Mouse (Mus musculus) intestine, embryonic 14.5 days (tissue): ENCODE measurements around the gene Hoxd10. TPM values are rescaled to one million over a fixed set of nuclear protein-coding genes. Genes with fewer than 3 reads are reported as not detected.

Experiments used
- ATAC-seq: fragments of 200-750 bp; cut with Nextera tagmentation; replicated peaks from 2 replicates; pipeline ENCODE4 v1.8.0; 2017; ENCODE audit warnings: low read depth, moderate number of reproducible peaks, moderate TSS enrichment, moderate library complexity; ENCODE audit not compliant: low FRiP score, low TSS enrichment
- DNase-seq: peaks from one replicate; pipeline ENCODE4 v3.0.0-alpha.2; 2018; ENCODE audit warnings: low spot score
- H3K27ac ChIP-seq: fragments of 300-500 bp; sonication (generic); 2 replicates; pipeline ENCODE4 v1.5.1; 2014; ENCODE audit warnings: low read depth, mild to moderate bottlenecking, control low read depth
- H3K27me3 ChIP-seq: fragments of 300-500 bp; sonication (generic); replicated peaks from 2 replicates; pipeline ENCODE4 v1.6.1; 2014; ENCODE audit warnings: low read length, control low read depth; ENCODE audit not compliant: control insufficient read depth, insufficient read depth
- H3K36me3 ChIP-seq: fragments of 300-500 bp; sonication (generic); 2 replicates; pipeline ENCODE4 v1.6.1; 2014; ENCODE audit warnings: low read length, control low read depth; ENCODE audit not compliant: control insufficient read depth, insufficient read depth
- H3K4me1 ChIP-seq: fragments of 300-500 bp; sonication (generic); replicated peaks from 2 replicates; pipeline ENCODE4 v1.6.1; 2014; ENCODE audit warnings: low read length, control low read depth, mixed read lengths; ENCODE audit not compliant: control insufficient read depth, insufficient read depth
- H3K4me2 ChIP-seq: fragments of 300-500 bp; sonication (generic); 2 replicates; pipeline ENCODE4 v1.6.1; 2014; ENCODE audit warnings: low read length
- H3K4me3 ChIP-seq: fragments of 300-500 bp; sonication (generic); 2 replicates; pipeline ENCODE4 v1.5.1; 2014; ENCODE audit warnings: low read depth, low read length, control low read depth, mixed read lengths
- H3K9ac ChIP-seq: fragments of 300-500 bp; sonication (generic); 2 replicates; pipeline ENCODE4 v1.6.1; 2014; ENCODE audit warnings: mild to moderate bottlenecking, low read length
- H3K9me3 ChIP-seq: fragments of 300-500 bp; sonication (generic); 2 replicates; pipeline ENCODE4 v1.6.1; 2016; ENCODE audit warnings: low read length, control low read depth; ENCODE audit not compliant: control insufficient read depth
- WGBS: fragments of 180-500 bp; shearing (Covaris S2); extraction: QIAGEN DNeasy Blood & Tissue Kit; methylation state at CpG from one replicate; pipeline ENCODE4 v1.1.7; 2014; 5-methylcytosine and 5-hydroxymethylcytosine counted together
- polyA plus RNA-seq: library from polyadenylated mRNA; unstranded; fragments of >200 nt; fragmentation: Nextera tagmentation; extraction: Ambion mirVana; gene quantifications from 2 replicates; pipeline ENCODE4 v1.2.1, GENCODE M21; 2014

The Hoxd10 gene
- polyA plus RNA-seq, 1 experiment from 2014 or later, result 7.8 TPM

DNA sequence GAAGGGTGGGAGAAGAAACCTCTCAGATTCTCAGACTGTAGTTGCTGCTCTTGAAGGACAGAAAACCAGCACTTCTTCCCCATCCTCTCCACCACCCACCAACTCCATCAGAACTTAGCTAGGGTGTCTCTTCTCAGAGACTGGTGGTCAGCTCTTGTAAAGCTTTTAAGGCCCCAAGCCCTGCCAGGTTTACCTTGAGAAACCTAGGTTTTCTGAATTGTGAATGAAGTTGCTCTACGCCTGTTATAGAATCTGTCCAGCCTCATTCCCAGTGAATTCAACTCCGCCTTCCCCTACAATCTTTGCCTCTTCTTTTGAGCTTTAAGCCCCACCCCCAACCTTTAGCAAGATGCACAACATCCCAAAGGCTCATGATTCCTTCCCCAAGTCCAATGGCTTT lies 14.6 kb upstream of the Hoxd10 start:
- Histone ChIP-seq H3K36me3 (no peaks in the 10 kb centered on the region), H3K9ac (no peak overlapping the region), H3K9me3 (no peaks in the 10 kb centered on the region), H3K27me3 (peaks cover 100% of the 10 kb centered on the region), H3K4me3 (no peak overlapping the region), H3K4me1 (no peaks in the 10 kb centered on the region; the same call in 1 of the 2 replicates), H3K4me2 (no peak overlapping the region), H3K27ac (no peak overlapping the region)
- DNase-seq, result peak; percentile 61
- WGBS, result 21% methylated on average over 2 of the region's 2 CpGs
- no peak for ATAC-seq

DNA sequence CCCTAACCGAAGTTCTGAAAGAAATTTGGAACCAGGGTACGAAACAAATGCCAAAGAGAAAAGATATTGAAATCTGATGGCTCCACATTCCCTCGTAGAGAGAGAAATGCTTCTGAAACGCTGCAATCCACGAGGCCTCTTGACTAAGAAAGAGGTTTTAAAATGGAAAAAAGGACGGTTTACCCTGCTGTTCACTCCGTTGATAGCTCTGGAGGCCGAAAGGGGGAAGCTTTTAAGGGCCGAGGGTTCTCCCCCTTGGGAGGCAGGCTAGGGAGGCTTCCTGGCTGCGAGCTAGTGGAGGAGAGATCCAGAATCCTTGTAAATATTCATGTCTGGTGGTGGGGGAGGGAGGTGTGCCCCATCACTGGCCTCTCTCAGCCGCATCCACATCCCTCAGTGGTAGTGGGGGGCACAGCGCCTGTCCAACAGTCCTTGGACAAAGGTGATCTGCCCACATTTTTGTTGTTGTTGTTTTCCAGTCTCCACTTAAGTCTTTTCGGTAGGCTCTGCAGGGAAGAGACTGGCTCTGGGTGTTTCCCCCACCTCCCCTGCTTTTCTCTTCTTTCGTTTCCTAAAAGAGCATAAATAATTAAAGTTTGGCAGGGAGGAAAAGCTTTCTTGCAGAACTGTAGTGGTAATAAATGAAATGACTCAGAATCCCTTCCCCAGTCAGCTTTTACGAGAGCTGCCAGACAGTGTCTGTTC lies 12.7 kb upstream of the Hoxd10 start, which contains the start of gene Hoxd11:
TSS of gene Hoxd11 (plus strand) at position 667 of the 705 bp plus-strand sequence.
- H3K4me1 ChIP-seq, result no peaks in the 10 kb centered on the region; the same call in 1 of the 2 replicates
- H3K4me3 ChIP-seq, result peak within 1 kb of the TSS; percentile 27
- H3K27me3 ChIP-seq, result peaks cover 100% of the 10 kb centered on the region

DNA sequence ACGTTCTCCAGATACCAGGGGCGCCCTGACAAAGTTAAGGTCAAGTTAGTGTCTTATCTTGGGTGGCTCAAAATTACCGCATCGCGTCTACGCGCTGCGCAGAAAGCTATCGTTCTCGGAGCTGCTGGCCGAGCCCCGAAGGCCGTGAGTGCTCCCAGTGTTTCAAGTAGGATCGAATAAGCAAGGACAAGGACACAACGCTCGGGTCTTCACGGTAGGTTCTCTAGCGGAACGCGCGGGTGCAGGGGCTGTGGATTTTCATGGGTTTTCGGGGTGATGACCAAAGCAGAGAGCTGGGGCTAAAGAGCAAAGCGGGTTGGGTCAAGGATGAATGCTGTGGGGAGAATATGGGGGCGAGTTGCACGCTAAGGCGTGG lies 12.1 kb upstream of the Hoxd10 start:
- H3K27ac ChIP-seq, result peak overlapping the region; percentile 19; the same call in 1 of the 2 replicates
- WGBS, result 1% methylated on average over 26 of the region's 26 CpGs
- H3K9ac ChIP-seq, result no peak overlapping the region
- peak overlapping the region; percentile 27 for H3K4me3 ChIP-seq
- peaks cover 100% of the 10 kb centered on the region for H3K27me3 ChIP-seq
- H3K4me2 ChIP-seq, result peak overlapping the region; percentile 18; the same call in 1 of the 2 replicates
- ATAC-seq (no peak), DNase-seq (peak; percentile 75)
- H3K9me3 ChIP-seq, result no peaks in the 10 kb centered on the region
- no peaks in the 10 kb centered on the region; the same call in 1 of the 2 replicates for H3K4me1 ChIP-seq
- H3K36me3 ChIP-seq, result no peaks in the 10 kb centered on the region

More for the DNA sequence above, 12.7 kb upstream of the Hoxd10 start, which contains the start of gene Hoxd11:
- peak; percentile 58 for DNase-seq
- Histone ChIP-seq H3K9ac (no peak within 1 kb of the TSS), H3K9me3 (no peaks in the 10 kb centered on the region), H3K4me2 (peak within 1 kb of the TSS; percentile 18; the same call in 1 of the 2 replicates), H3K27ac (peak within 1 kb of the TSS; percentile 19; the same call in 1 of the 2 replicates), H3K36me3 (no peaks in the 10 kb centered on the region)
- 2% methylated on average over 15 of the region's 15 CpGs for WGBS
- no peak for ATAC-seq

DNA sequence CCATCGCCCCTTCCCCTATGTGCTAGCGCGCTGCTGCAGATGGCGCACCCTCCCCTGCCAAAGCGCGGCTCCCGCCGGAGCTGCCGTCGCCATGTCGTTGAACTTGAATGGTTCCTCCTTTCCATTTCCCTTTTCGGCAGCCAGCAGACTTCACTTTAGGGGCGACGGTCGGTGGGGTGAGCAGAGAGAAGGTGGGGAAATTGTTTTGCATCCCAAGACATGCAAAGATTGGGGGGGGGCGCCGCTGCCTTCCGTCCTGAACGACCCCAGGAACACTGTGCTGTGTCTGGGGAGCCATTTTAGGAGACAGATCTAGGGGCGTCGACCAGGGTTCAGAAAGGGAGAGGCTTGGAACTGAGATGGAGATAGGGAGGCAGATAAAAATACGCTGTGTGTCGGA lies 11.7 kb upstream of the Hoxd10 start:
- H3K27me3 ChIP-seq, result peaks cover 100% of the 10 kb centered on the region
- DNase-seq, result no peak
- peak overlapping the region; percentile 27 for H3K4me3 ChIP-seq
- no peaks in the 10 kb centered on the region; the same call in 1 of the 2 replicates for H3K4me1 ChIP-seq
- H3K4me2 ChIP-seq, result peak overlapping the region; percentile 18; the same call in 1 of the 2 replicates
- H3K36me3 ChIP-seq, result no peaks in the 10 kb centered on the region
- no peak for ATAC-seq
- H3K9me3 ChIP-seq, result no peaks in the 10 kb centered on the region
- no peak overlapping the region for H3K9ac ChIP-seq
- peak overlapping the region; percentile 19; the same call in 1 of the 2 replicates for H3K27ac ChIP-seq
- WGBS, result under 1% methylated on average over 23 of the region's 23 CpGs

DNA sequence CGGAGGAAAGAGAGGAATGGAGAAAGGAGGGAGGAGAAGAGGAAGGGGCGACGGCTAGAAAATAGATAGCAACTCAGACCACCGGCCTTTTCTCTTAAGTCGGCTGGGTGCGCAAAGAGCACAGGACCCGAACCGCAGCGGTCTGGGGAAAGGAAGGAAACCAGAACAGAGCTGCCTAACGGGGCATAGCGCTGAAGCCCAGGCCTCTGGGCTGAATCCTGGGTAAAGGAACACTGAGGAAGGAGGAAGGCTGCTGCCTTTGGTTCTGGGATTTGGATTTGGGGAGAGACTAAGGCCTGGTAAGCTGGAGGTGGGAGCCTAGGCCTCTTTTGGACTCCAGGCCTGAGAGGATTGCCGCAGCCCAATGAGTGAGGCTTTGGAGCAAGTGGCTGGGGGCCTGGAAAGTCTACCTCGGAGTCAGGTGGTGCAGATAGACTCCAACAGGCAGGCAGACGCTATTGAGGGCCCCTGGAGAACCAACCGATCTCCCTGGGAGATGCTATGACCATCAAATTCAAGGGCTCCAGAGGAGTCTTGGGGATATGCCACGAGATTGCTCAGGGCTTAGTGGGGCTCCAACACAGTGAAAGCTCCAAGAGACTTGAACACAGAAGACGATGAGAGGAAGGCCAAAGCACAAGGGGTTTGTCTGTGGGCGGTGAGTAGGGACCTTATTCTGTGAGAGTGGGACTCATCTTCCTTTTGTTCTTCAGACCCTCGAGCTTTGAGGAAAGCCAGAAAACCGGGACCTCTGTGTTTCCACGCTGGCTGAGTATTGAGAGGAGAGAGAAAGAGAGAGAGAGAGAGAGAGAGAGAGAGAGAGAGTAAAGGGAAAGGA lies 10.9 kb upstream of the Hoxd10 start:
- Histone ChIP-seq H3K36me3 (no peaks in the 10 kb centered on the region), H3K4me2 (peak overlapping the region; percentile 28), H3K27me3 (peaks cover 100% of the 10 kb centered on the region), H3K9ac (0 out of 2 replicates have a peak overlapping the region, but pooled peaks have one; percentile 16), H3K4me3 (0 out of 2 replicates have a peak overlapping the region, but pooled peaks have one; percentile 30), H3K9me3 (no peaks in the 10 kb centered on the region), H3K4me1 (no peaks in the 10 kb centered on the region; the same call in 1 of the 2 replicates), H3K27ac (no peak overlapping the region)
- WGBS, result 3% methylated on average over 21 of the region's 21 CpGs
- DNase-seq, result peak; percentile 66
- ATAC-seq, result no peak

DNA sequence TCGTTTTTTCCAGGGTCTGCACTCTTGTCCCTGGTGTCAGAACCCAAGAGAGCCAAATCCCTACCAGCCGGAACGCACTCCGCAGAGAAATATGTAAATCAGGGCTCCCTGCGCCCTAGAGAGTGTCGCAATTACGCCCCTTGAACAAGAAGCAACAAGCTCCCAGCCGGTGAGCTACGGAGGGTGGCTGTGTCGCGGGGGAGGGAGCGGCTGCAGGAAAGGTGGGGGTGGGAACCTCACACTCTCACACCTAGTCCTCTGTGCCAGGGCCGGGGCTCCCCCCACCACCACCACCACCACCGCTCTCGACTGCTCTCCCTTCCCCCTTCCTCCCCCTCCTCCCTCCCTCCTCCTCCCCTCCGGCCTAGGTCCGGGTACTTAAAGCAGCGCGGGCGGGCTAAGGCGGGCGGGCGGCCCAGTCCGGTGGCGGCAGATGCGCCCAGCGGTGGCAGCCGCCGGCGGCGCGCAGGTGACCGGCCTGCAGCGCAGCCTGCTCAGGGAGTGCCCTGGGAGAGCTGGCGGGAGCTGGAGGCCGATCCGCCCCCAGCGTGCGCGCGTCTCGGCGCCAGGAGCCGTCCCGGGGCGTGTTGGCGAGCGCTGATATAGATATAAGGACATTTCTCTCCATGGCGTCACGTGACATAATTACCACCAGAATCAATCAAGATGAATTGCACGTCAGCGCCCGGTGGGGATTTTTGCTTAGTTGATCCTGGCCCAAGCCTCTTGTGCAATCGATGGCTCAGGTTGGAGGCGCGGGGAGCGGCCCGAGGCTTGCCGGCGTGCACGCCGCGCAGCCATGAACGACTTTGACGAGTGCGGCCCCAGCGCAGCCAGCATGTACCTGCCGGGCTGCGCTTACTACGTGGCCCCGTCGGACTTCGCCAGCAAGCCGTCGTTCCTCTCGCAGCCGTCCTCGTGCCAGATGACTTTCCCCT lies 9.9 kb upstream of the Hoxd10 start:
- peak; percentile 51; the same call in 1 of the 2 replicates for ATAC-seq
- Histone ChIP-seq H3K27me3 (peaks cover 100% of the 10 kb centered on the region), H3K9ac (peak overlapping the region; percentile 42), H3K36me3 (no peaks in the 10 kb centered on the region), H3K4me3 (peak overlapping the region; percentile 30), H3K27ac (no peak overlapping the region), H3K9me3 (no peaks in the 10 kb centered on the region), H3K4me2 (peak overlapping the region; percentile 28), H3K4me1 (no peaks in the 10 kb centered on the region; the same call in 1 of the 2 replicates)
- peak; percentile 77 for DNase-seq
- WGBS, result under 1% methylated on average over 78 of the region's 78 CpGs

DNA sequence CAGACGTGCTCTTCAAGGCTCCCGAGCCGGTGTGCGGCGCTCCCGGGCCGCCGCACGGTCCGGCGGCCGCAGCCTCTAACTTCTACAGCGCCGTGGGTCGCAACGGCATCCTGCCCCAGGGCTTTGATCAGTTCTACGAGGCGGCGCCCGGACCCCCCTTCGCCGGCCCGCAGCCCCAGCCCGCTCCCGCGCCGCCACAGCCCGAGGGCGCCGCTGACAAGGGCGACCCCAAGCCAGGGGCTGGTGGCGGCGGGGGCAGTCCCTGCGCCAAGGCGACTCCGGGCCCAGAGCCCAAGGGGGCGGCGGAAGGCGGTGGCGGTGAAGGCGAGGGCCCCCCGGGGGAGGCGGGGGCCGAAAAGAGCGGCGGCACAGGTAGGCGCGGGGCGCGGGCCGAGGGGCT lies 8.9 kb upstream of the Hoxd10 start:
- Histone ChIP-seq H3K27ac (peak overlapping the region; percentile 54), H3K4me2 (peak overlapping the region; percentile 28), H3K9me3 (no peaks in the 10 kb centered on the region), H3K4me3 (peak overlapping the region; percentile 30), H3K9ac (peak overlapping the region; percentile 42), H3K27me3 (peaks cover 100% of the 10 kb centered on the region), H3K36me3 (no peaks in the 10 kb centered on the region), H3K4me1 (no peaks in the 10 kb centered on the region; the same call in 1 of the 2 replicates)
- ATAC-seq (no peak), DNase-seq (peak; percentile 52)
- 1% methylated on average over 37 of the region's 51 CpGs for WGBS
